Mouse (Mus musculus): ENCODE measurements at regions not wholly inside any gene's neighbourhood (a gene's known extent, or its start where the extent isn't known, plus 50 kb on each side); places are given as distances from the start of the nearest gene placed in this dataset.

GRCm38 (mm10) chr14:24550763-24551471 lies 64.0 kb downstream of the Rps24 start:
- no peak for DNase-seq (ENCODE audit: low read depth, low spot score)

DNA sequence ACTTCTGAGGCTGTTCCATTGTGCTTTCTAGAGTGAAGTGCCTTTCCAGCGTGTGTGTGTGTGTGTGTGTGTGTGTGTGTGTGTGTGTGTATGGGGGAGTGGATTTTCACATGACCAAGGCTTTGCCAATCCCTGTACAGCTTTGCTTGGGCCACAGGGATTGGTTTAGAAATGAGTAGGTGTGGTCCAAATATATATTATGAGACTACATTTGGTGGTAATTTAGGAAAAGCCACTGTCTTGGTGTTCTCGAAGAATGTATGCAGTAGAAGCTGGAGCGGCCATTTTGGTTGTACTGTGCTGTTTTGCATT lies 64.5 kb downstream of the Rps24 start:
- no peak for DNase-seq (ENCODE audit: low read depth, low spot score)

DNA sequence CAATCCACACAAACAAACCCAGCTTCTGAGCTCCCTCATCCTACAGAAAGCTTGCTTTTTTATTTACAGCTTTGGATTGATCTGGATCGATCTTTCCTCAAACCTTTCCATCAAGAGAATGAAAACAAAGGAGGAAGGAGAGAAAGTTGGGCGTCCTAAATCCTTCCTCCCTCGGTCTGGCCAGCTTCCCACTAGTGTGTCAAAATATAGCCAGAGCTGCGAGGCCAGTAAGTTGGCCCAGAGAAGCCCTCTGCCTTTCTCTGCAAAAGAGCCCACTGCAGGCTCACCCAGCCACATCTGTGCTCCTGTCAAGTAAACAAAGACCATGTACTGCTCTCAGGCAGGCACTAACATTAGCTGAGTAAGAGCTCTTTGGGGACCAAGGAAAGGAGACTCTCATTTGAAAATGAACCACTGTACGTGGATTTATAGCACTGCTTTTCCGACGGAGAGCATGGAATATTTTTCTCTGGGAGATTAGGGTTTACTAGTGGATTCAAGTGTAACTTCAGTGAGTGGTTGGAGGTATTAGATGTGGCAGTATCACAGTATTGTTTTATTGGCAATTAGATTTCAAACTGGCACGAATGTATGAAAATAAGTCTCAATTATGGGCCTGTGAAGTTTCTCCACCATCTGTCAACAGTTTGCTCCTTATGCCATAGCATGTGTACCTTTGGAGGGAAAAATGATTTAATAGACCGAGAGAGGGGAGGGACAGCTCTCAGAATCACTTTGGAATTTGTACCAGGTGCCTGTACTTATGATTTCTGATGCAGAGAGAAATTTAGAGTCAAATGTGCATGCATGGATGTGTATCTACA lies 78.1 kb downstream of the Rps24 start:
- DNase-seq (ENCODE audit: low read depth, low spot score), result no peak

- DNase-seq (ENCODE audit: low read depth, low spot score), result no peak
These were observed 78.9 kb downstream of the Rps24 start for GRCm38 (mm10) chr14:24565718-24566322.

DNA sequence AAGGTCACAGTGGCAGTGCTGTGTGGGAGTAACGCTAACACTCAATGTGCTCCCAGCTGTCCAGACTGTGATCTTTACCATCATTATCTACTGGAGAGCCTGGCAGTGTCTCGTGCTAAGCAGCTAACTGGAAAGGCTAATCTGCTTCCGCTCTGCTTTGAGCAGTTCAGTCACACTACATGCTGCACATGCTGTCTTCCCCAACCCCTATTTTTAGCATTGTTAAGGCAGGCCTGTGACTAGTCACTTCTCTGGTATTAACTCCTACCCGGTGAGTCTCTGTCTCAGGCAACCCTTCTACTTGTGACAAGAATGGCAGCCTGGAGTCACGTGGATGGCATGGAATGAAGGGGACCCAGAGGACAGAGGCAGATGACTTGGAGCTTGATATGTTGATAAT lies 88.2 kb downstream of the Rps24 start:
- no peak for DNase-seq (ENCODE audit: low read depth, low spot score)

DNA sequence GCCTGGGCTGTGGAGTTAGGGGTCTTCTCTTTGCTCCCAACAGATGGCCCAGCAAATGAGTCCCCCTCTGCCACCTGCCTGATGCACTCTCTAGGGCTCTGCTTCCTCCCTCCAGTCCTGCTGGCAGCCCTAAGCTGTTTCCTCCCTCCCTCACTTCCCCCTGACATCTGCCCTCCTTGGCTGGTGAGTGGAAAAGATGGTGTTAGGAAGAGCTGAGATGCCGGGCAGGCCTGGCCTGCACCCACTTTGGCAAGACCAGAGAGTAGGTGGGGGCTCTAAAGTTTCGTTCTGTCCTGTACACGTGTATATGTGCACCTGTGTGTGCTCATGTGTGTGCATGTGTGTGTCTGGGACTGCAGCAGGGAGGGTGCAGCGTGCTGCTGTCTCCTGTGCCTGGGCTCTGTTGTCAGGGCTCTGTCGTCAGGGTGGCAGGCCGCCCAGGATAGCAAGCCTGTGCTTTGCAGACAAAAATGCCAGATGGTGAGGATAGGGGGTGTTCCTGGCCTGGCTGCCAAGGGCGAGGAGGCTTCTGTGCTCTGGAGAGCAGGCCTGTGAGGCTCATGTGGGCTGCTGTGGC lies 91.7 kb downstream of the Rps24 start:
- no peak for DNase-seq (ENCODE audit: low read depth, low spot score)

GRCm38 (mm10) chr14:24579153-24579795 lies 92.3 kb downstream of the Rps24 start:
- DNase-seq (ENCODE audit: low read depth, low spot score), result peak; percentile 92

DNA sequence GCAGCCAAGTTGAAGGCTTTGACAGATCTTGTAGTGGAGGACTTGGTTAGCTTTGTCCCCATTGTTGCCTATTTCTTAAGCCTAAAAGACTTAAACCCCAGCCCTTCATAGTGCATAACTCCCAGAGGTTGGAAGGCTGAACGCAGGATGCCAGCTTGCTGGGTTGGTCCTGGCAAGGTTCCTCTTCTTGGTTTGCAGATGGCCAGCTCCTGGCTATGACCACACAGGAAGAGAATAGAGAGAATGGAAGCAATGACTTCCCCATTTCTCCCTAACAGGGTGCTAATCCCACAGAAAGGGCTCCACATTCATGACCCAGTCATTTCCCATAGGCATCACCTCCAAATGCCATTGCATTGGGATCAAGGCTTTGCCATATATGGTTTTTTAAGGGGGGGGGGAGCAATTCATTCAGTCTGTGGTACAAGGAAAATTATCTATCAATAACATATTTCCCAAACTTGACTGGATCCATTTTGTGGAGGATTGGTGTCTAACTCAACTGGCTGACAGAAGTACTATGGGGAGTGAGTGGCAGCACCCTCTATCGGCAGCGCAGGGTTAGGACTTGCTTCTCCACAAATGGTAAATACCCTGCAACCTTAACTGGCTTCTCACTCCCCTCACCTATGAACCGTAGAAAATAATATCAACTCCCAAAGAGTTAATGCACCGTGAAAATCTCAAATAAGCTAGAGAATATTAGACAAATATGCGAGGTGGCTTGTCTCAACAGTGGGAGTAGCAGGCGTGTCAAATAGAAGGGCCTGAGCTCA lies 99.4 kb downstream of the Rps24 start:
- DNase-seq (ENCODE audit: low read depth, low spot score), result peak; percentile 44

DNA sequence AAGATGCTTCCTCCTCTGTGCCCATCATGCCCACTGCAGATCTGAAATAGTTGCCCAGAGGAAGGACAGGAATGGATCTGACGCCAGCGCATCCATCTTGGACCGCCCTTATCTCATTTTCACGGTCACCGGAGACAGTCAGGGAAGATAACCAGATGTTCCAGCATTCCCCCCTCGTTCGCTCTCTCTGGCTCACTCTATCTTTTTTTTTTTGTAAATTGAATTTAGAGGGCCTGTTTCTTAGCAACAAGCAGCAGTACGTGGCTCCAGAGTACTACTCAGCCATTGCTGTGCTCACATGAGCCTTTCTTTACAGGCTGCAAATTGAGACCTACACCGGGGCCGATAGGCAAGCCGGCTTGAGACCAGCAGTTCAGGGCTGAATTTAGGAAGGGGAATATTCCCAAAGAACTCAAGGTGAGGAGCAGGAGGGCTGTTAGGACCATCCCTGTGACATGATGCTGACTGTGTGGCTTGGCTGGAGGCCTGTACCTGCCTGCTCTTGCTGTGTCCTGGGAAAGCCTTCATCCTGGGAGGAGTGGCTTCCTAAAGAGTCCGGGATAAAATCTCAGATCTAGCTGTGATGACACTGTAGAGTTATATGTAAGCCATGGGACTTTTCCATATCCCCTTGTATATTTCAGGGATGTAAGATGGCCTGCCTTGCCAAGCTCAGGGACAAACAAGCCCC lies 100.2 kb downstream of the Rps24 start:
- no peak for DNase-seq (ENCODE audit: low read depth, low spot score)

DNA sequence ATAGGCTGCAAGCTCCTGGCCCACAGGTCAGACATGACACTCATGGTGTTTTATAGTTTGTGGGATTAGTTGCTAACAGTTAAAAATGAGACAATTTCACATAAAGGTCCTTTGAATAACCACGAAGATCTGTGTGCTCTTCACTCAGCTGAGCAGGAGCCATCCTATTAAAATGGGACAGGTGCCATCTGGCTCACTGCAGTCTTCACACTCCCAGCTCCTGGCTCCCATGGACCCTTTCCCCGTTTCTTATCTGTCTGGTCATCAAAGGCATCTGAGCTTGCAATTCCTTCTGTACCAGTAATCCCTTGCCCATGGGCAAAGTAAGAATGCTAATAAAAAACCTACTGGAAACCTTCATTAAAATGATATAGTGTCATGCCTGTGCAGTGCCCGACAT lies 101.1 kb downstream of the Rps24 start:
- no peak for DNase-seq (ENCODE audit: low read depth, low spot score)

GRCm38 (mm10) chr14:24606444-24607173 lies 119.7 kb downstream of the Rps24 start:
- no peak for DNase-seq (ENCODE audit: low read depth, low spot score)

DNA sequence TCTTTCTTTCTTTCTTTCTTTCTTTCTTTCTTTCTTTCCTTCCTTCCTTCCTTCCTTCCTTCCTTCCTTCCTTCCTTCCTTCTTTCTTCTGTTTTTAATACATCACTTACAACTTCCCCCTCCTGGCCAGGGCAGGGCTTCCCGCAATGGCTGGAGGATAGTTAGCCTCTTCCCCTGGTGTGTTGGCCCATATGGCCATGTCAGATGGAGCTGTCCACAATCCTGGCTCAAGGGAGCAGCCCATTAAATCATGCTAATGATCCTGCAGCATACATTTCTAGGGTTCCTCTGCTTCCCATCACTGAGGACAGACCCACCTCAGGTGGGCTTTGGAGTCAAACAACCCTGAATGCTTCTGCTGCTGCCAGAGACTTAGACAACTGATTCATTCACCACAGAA lies 121.4 kb downstream of the Rps24 start:
- no peak for DNase-seq (ENCODE audit: low read depth, low spot score)

DNA sequence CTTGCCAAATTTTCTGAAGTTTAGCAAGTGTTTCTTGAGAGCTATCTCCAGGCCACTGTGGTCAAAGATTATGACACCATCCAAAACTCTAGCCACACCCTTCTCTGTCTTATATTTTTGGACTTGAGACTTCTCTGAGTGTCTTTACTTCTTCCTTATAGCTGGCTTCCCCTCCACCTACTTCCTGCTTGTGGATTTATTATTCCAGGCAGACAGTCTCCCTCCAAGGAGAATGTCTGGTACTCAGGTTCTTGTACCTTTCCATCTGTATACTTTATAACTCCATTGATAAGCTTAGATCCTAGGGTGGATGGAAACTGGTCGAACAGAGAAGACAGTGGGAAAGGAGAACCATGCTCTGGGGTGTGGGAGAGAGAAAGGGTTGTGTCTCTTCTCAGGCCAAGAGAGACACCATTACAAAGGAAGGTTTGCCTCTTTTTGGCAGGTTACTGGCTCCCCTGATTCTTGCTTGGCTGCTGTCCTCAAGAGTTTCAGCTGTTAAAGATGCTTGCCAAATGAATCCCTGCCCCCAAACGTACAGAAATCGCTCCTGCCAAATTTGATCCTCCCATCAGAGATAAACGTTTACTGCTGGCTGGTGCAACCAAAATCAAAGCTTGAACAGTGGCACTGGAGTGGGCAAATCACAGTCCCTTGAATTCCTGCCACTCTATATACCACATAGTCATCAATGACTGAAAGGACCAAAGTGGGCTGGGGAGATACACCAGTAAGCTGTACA lies 125.5 kb downstream of the Rps24 start:
- DNase-seq (ENCODE audit: low read depth, low spot score), result no peak

DNA sequence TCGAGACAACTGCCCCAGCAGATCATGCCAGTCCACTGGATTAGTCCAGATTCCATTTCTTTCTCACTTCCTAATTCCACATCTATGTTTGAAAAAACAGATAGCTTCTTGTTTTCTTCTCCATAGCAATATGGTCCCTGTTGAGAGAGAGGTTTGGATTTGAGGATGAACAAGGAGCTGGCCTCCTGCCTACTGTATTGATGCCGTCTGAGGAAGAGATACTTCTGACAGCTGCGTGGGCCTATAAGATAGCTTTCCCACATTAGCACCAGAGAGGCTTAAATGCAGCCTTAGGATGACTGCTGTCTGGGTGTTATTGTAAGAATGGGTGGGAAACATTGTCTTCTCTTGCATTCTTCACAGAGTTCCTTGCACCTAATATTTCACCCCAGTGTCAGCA lies 128.9 kb downstream of the Rps24 start:
- no peak for DNase-seq (ENCODE audit: low read depth, low spot score)

DNA sequence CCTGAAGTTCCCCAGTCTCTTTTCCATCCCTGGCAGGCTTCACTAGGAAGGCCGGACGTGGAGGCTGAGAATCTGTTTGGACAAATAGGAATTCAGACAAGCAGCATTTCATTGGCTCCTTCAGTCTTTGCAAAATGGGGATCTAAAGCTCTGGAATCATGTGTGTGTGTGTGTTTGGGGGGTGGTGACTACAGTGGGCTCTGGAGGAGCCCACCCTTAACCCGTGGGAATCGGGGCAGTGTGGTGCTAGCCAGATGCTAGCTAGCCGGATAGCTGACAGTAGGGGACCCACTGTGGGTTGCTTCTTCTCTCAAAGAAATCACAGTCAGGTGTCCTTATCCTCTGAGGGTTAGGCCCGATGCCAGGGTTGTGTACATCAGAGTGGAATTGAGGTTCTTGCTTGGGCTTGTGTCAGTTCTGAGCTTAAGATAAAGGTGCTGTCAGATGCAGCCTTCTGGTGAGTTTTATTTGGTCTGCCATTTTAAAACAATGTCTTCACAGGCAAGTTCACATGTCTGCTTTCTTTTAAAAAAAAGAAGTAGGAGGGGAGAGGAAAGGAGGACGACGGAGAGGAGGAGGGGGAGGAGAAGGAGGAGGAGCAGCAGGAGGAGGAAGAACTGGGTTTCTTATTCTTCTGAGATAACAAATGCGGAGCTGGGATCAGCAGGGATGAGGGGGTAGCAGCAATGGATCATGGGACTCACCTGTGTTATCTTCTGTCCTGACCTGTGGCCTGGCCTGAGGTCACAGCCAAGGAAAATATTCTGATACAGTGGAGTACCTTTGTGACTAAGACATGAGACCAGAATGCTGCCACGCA lies 129.6 kb downstream of the Rps24 start:
- DNase-seq (ENCODE audit: low read depth, low spot score), result no peak

- DNase-seq (ENCODE audit: low read depth, low spot score), result no peak
These were observed 130.1 kb downstream of the Rps24 start for GRCm38 (mm10) chr14:24617126-24617375.

DNA sequence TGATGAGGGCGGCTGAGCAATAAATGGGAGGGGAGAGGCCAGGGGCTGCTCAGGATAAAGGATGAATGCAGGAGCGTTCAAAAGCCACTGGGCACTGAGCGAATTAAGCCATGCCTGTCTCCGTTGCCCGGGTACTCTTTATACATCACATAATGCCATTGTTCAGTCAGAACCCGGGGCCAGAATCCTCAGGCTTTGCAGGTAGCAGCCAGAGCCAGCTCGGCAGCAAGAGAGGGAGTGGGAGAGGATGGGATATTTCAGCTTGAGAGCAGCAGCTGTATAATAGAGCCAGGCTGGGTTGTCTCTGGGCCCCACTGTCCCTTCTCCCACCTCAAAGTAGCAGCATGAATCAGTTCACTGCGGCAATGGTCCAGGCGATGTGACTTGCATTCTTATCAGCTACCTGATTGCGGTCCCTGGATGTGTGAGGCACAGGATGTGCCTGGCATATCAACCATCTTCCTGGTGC lies 130.5 kb downstream of the Rps24 start:
- no peak for DNase-seq (ENCODE audit: low read depth, low spot score)

DNA sequence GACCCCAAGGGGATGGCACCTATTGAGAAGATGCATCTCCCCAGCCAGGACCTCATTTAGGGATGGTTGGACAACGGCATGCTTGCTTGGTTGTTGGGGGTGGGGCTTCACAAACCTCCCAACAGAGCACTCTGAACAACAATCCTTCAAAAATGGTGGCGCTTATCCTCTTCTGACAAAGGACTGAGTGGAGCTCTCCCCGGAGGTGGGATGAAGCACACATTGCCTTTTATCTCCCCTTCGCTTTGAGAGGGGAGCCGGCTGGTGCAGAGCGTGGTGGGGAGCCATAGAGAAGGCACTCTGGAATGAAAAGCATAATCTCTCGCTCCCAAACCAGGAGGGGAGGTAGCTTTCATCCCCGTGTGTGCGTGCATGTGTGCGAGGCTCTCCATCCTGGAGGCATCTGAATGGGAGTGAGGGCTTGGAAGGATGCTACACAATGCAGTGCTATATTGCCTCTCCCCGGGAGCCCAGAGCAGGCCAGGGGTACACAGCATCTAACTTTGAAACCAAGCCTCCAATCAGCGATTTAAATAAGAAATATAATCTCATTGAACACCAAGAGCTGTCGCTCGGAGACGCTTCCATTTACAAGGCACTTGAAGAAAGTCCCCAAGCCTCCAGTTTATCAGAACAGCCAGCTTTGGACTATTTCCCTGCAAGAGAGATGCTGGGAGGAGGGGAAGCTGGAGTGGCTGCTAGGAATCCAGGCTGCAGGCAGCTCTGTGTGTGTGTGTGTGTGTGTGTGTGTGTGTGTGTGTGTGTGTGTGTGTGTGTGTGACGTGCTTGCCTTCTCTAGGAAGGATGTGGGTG lies 131.5 kb downstream of the Rps24 start:
- no peak for DNase-seq (ENCODE audit: low read depth, low spot score)
